Mouse (Mus musculus) left cerebral cortex, adult 18-20 months (tissue): Measurements from ENCODE around the gene Aspdh. TPM values are rescaled to one million over a fixed set of nuclear protein-coding genes. Genes with fewer than 3 reads are reported as not detected.

ENCODE experiments used
- DNase-seq, 2 experiments: peaks; one replicate each; pipeline ENCODE4 v3.0.0; 2021 to 2022; ENCODE audit warnings: low spot score in 2 of 2, mixed read lengths in 1 of 2
- microRNA-seq, 2 experiments: library from miRNA; unstranded; fragments of <30 nt; microRNA quantifications; one replicate each; pipeline ENCODE4 v1.2.0; 2021
- total RNA-seq, 2 experiments: library from RNA; stranded (reverse); gene quantifications; 2 replicates each; pipeline ENCODE4 v1.2.3; 2021

The Aspdh gene
- total RNA-seq, 2 experiments from 2014 or later, result 5.0 to 5.6 TPM

GRCm38 (mm10) chr7:44497361-44498055 lies 32.3 kb downstream of the Aspdh start:
- no peak for DNase-seq

DNA sequence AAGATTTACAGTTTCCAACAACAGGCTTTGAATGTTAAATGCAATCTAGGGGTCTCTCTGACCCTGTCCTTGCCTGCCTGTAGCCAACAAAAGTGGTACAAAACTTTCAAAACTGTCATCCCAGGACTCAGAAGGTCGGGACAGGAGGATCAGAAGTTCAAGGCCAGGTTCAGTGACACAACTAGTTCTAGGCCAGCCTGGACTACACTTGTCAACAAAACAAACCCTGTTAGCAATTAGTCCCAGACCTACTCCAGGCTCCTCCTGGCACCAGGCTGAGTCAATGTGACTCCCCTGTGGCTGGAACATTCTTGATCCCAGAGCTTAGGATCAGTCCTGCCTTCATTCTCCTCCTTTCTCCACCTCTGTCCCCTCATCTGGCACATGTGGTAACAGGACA lies 33.7 kb downstream of the Aspdh start:
- no peak for DNase-seq

DNA sequence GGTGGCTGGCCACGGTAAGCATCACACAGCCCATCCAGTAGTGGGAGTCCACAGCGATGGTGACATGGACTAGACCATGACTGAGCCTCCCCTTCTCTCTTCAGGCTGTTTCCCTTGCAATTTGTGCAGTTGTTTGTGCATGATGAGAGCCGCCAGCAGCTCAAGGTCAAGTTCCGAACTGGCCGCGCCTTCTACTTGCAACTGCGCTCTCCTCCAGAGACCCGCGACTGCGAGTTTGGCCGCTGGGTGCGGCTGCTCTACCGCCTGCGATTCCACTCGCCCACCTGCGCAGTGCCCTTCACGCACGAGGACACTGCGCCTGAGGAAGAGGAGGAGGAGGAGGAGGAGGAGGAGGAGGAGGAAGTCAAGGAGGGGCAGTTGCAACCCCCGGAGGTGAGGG lies 34.9 kb downstream of the Aspdh start:
- no peak for DNase-seq

GRCm38 (mm10) chr7:44501563-44502115 lies 36.4 kb downstream of the Aspdh start:
- DNase-seq, result peak; percentile 79 to 90

GRCm38 (mm10) chr7:44507491-44507890 lies 42.3 kb downstream of the Aspdh start:
- DNase-seq, result no peak

Small RNA genes within 50 kb of the gene (microRNA-seq; reads per million reads assigned to microRNA genes)
- gene Mir7052, result 12.9 to 20.1 reads per million in 2 experiments

Other genes with a start within 250 kb of the Aspdh start
- gene Klk1b5, start 249.4 kb upstream of the Aspdh start, total RNA-seq, result not detected
- gene Klk1, start 240.0 kb upstream of the Aspdh start, total RNA-seq, result not detected
- gene Gm36864, start 229.2 kb upstream of the Aspdh start, total RNA-seq, result not detected
- gene 1700028J19Rik, start 218.7 kb upstream of the Aspdh start, total RNA-seq, result 1 to 10 TPM; 1.1 to 1.2 TPM
- 10 to 100 TPM; 68.6 to 71.1 TPM for gene 2410002F23Rik, start 218.7 kb upstream of the Aspdh start, total RNA-seq
- not detected for gene Acp4, start 208.0 kb upstream of the Aspdh start, total RNA-seq
- not detected for gene Gm15517, start 203.9 kb upstream of the Aspdh start, total RNA-seq
- gene Clec11a, start 158.5 kb upstream of the Aspdh start, total RNA-seq, result 1 to 10 TPM; 3.4 to 3.7 TPM
- 100 to 1,000 TPM; 519 to 589 TPM for gene Shank1, start 155.1 kb upstream of the Aspdh start, total RNA-seq
- gene Syt3, start 81.3 kb upstream of the Aspdh start, total RNA-seq, result 10 to 100 TPM; 56.6 to 66.2 TPM
- gene 1700008O03Rik, start 79.6 kb upstream of the Aspdh start, total RNA-seq, result 1 to 10 TPM in 1 of 2 experiments, under 1 TPM in 1; 0.98 to 2.7 TPM
- gene Lrrc4b, start 36.4 kb upstream of the Aspdh start, total RNA-seq, result 100 to 1,000 TPM; 284 to 289 TPM
- 10 to 100 TPM; 76.7 to 77.9 TPM for gene Josd2, start 2.6 kb downstream of the Aspdh start, total RNA-seq
- 100 to 1,000 TPM; 206 to 210 TPM for gene Emc10, start 31.1 kb downstream of the Aspdh start, total RNA-seq
- gene Fam71e1, start 31.2 kb downstream of the Aspdh start, total RNA-seq, result 10 to 100 TPM; 15.1 to 15.5 TPM
- under 1 TPM; 0.12 to 0.28 TPM for gene Mybpc2, start 59.3 kb downstream of the Aspdh start, total RNA-seq
- gene Spib, start 66.7 kb downstream of the Aspdh start, total RNA-seq, result under 1 TPM; 0.12 to 0.21 TPM
- 10 to 100 TPM in 1 of 2 experiments, 1 to 10 TPM in 1; 9.7 to 10.8 TPM for gene Pold1, start 83.5 kb downstream of the Aspdh start, total RNA-seq
- 10 to 100 TPM; 75.2 to 85.6 TPM for gene Nr1h2, start 88.6 kb downstream of the Aspdh start, total RNA-seq
- gene Napsa, start 107.0 kb downstream of the Aspdh start, total RNA-seq, result under 1 TPM in 1 of 2 experiments, not detected in 1; 0.37 TPM
- 100 to 1,000 TPM in 1 of 2 experiments, 10 to 100 TPM in 1; 94.5 to 111 TPM for gene Kcnc3, start 125.3 kb downstream of the Aspdh start, total RNA-seq
- 10 to 100 TPM; 22.4 to 24.4 TPM for gene Myh14, start 205.5 kb downstream of the Aspdh start, total RNA-seq
- not detected for gene Izumo2, start 243.4 kb downstream of the Aspdh start, total RNA-seq